Mouse (Mus musculus): ENCODE measurements around the gene Stx5a.

- TF ChIP-seq GATA1 (IDR thresholded peaks at IDR 0.05; ENCODE audit: borderline replicate concordance, low read length) (no peak), FLI1 (IDR thresholded peaks at IDR 0.05; ENCODE audit: low read length) (no peak)
Measured at GRCm38 (mm10) chr19:8722021-8722420, 19.2 kb upstream of the Stx5a start.
